Mouse (Mus musculus) heart, embryonic 16.5 days (tissue): ENCODE results near the gene Stk39. TPM values are rescaled to one million over a fixed set of nuclear protein-coding genes. Genes with fewer than 3 reads are reported as not detected.

Experiments
- ATAC-seq: fragments of 200-750 bp; cut with Nextera tagmentation; replicated peaks from 2 replicates; pipeline ENCODE4 v1.8.0; 2017; ENCODE audit warnings: moderate number of reproducible peaks; ENCODE audit not compliant: insufficient read depth, low FRiP score; ENCODE audit errors: extremely low read depth
- H3K27ac ChIP-seq: fragments of 300-500 bp; sonication (generic); 2 replicates; pipeline ENCODE4 v1.5.1; 2014; ENCODE audit warnings: mild to moderate bottlenecking, low read length, control low read depth, moderate library complexity
- H3K27me3 ChIP-seq: fragments of 300-500 bp; sonication (generic); 2 replicates; pipeline ENCODE4 v1.6.1; 2014; ENCODE audit warnings: low read length, mixed read lengths; ENCODE audit not compliant: control insufficient read depth, insufficient read depth
- H3K36me3 ChIP-seq: fragments of 300-500 bp; sonication (generic); 2 replicates; pipeline ENCODE4 v1.6.1; 2014; ENCODE audit not compliant: control insufficient read depth, insufficient read depth
- H3K4me1 ChIP-seq: fragments of 300-500 bp; sonication (generic); 2 replicates; pipeline ENCODE4 v1.6.1; 2014; ENCODE audit warnings: low read length, mixed read lengths; ENCODE audit not compliant: control insufficient read depth, insufficient read depth
- H3K4me2 ChIP-seq: fragments of 300-500 bp; sonication (generic); 2 replicates; pipeline ENCODE4 v1.6.1; 2014; ENCODE audit warnings: low read depth, mild to moderate bottlenecking, control low read depth, low read length
- H3K4me3 ChIP-seq: fragments of 300-500 bp; sonication (generic); 2 replicates; pipeline ENCODE4 v1.5.1; 2014; ENCODE audit warnings: mild to moderate bottlenecking, control low read depth, low read length
- H3K9ac ChIP-seq: fragments of 300-500 bp; sonication (generic); 2 replicates; pipeline ENCODE4 v1.6.1; 2014; ENCODE audit warnings: low read length, control low read depth
- H3K9me3 ChIP-seq: fragments of 300-500 bp; sonication (generic); replicated peaks from 2 replicates; pipeline ENCODE4 v1.6.1; 2016; ENCODE audit warnings: low read length; ENCODE audit not compliant: control insufficient read depth
- WGBS: fragments of 180-500 bp; shearing (Covaris S2); extraction: QIAGEN DNeasy Blood & Tissue Kit; methylation state at CpG from one replicate; pipeline ENCODE4 v1.1.7; 2014; 5-methylcytosine and 5-hydroxymethylcytosine counted together
- polyA plus RNA-seq: library from polyadenylated mRNA; unstranded; fragments of >200 nt; fragmentation: Nextera tagmentation; extraction: Ambion mirVana; gene quantifications from 2 replicates; pipeline ENCODE4 v1.2.1, GENCODE M21; 2015

The Stk39 gene
- polyA plus RNA-seq, 1 experiment from 2014 or later = 61.8 TPM

- Histone ChIP-seq H3K9ac (no peak overlapping the region), H3K9me3 (no peaks in the 10 kb centered on the region), H3K4me2 (peak overlapping the region; percentile 23; the same call in 1 of the 2 replicates), H3K4me1 (peaks cover 57% of the 10 kb centered on the region), H3K27me3 (no peaks in the 10 kb centered on the region), H3K27ac (peak overlapping the region; percentile 65), H3K36me3 (0 out of 2 replicates have a peak, but pooled peaks cover 2% of the 10 kb centered on the region), H3K4me3 (no peak overlapping the region)
- WGBS = 53% methylated on average over 7 of the region's 7 CpGs
- no peak for ATAC-seq
Measured at GRCm38 (mm10) chr2:68374202-68374601, 97.9 kb downstream of the Stk39 start.

- Histone ChIP-seq H3K4me3 (no peak overlapping the region), H3K4me2 (no peak overlapping the region), H3K4me1 (peaks cover 45% of the 10 kb centered on the region), H3K27ac (peak overlapping the region; percentile 41), H3K36me3 (0 out of 2 replicates have a peak, but pooled peaks cover 2% of the 10 kb centered on the region), H3K9me3 (no peaks in the 10 kb centered on the region), H3K27me3 (no peaks in the 10 kb centered on the region), H3K9ac (peak overlapping the region; percentile 2; the same call in 1 of the 2 replicates)
- ATAC-seq = no peak
- 37% methylated on average over 6 of the region's 6 CpGs for WGBS
Measured at GRCm38 (mm10) chr2:68371912-68372311, 100.2 kb downstream of the Stk39 start.

- Histone ChIP-seq H3K4me1 (peaks cover 47% of the 10 kb centered on the region), H3K4me2 (no peak overlapping the region)
- ATAC-seq = no peak
Measured at GRCm38 (mm10) chr2:68370326-68370725, 101.7 kb downstream of the Stk39 start.

GRCm38 (mm10) chr2:68369080-68369479 lies 103.0 kb downstream of the Stk39 start:
- no peak overlapping the region for H3K27ac ChIP-seq
- 88% methylated on average over 6 of the region's 6 CpGs for WGBS
- H3K4me3 ChIP-seq = no peak overlapping the region
- H3K4me2 ChIP-seq = no peak overlapping the region
- H3K4me1 ChIP-seq = peaks cover 44% of the 10 kb centered on the region
- no peak overlapping the region for H3K9ac ChIP-seq
- no peaks in the 10 kb centered on the region for H3K27me3 ChIP-seq
- no peaks in the 10 kb centered on the region for H3K9me3 ChIP-seq
- ATAC-seq = no peak
- H3K36me3 ChIP-seq = 0 out of 2 replicates have a peak, but pooled peaks cover 2% of the 10 kb centered on the region

More at GRCm38 (mm10) chr2:68370326-68370725, 101.7 kb downstream of the Stk39 start:
- Histone ChIP-seq H3K4me3 (no peak overlapping the region), H3K27ac (0 out of 2 replicates have a peak overlapping the region, but pooled peaks have one; percentile 4), H3K9ac (no peak overlapping the region), H3K9me3 (no peaks in the 10 kb centered on the region), H3K36me3 (0 out of 2 replicates have a peak, but pooled peaks cover 2% of the 10 kb centered on the region), H3K27me3 (no peaks in the 10 kb centered on the region)
- 78% methylated on average over 5 of the region's 5 CpGs for WGBS

- H3K4me1 ChIP-seq = peaks cover 40% of the 10 kb centered on the region
- ATAC-seq = no peak
- no peak overlapping the region for H3K4me2 ChIP-seq
- no peak overlapping the region for H3K4me3 ChIP-seq
- H3K27me3 ChIP-seq = no peaks in the 10 kb centered on the region
- no peak overlapping the region for H3K9ac ChIP-seq
- 55% methylated on average over 13 of the region's 13 CpGs for WGBS
- H3K9me3 ChIP-seq = no peaks in the 10 kb centered on the region
- H3K27ac ChIP-seq = peak overlapping the region; percentile 11; the same call in 1 of the 2 replicates
- H3K36me3 ChIP-seq = peaks cover 4% of the 10 kb centered on the region; the same call in 1 of the 2 replicates
Measured at GRCm38 (mm10) chr2:68367944-68368343, 104.1 kb downstream of the Stk39 start.

- Histone ChIP-seq H3K27ac (peak overlapping the region; percentile 63), H3K9me3 (no peaks in the 10 kb centered on the region), H3K4me2 (0 out of 2 replicates have a peak overlapping the region, but pooled peaks have one; percentile 59), H3K27me3 (no peaks in the 10 kb centered on the region), H3K36me3 (peaks cover 6% of the 10 kb centered on the region; the same call in 1 of the 2 replicates), H3K9ac (0 out of 2 replicates have a peak overlapping the region, but pooled peaks have one; percentile 25), H3K4me1 (peaks cover 38% of the 10 kb centered on the region), H3K4me3 (no peak overlapping the region)
- no peak for ATAC-seq
- WGBS = 41% methylated on average over 5 of the region's 5 CpGs
Measured at GRCm38 (mm10) chr2:68366897-68367193, 105.2 kb downstream of the Stk39 start.

GRCm38 (mm10) chr2:68366091-68366896 lies 105.8 kb downstream of the Stk39 start:
- 17% methylated on average over 18 of the region's 18 CpGs for WGBS
- peak overlapping the region; percentile 86 for H3K27ac ChIP-seq
- no peaks in the 10 kb centered on the region for H3K9me3 ChIP-seq
- peak overlapping the region; percentile 53 for H3K9ac ChIP-seq
- H3K36me3 ChIP-seq = peaks cover 6% of the 10 kb centered on the region; the same call in 1 of the 2 replicates
- peaks cover 42% of the 10 kb centered on the region for H3K4me1 ChIP-seq
- no peaks in the 10 kb centered on the region for H3K27me3 ChIP-seq
- peak overlapping the region; percentile 59 for H3K4me2 ChIP-seq
- peak overlapping the region; percentile 14 for H3K4me3 ChIP-seq
- no peak; the same call in 1 of the 2 replicates for ATAC-seq

GRCm38 (mm10) chr2:68365504-68365903 lies 106.6 kb downstream of the Stk39 start:
- WGBS = 61% methylated on average over 7 of the region's 7 CpGs
- H3K27me3 ChIP-seq = no peaks in the 10 kb centered on the region
- H3K4me3 ChIP-seq = no peak overlapping the region
- H3K9me3 ChIP-seq = no peaks in the 10 kb centered on the region
- no peak overlapping the region for H3K27ac ChIP-seq
- peak overlapping the region; percentile 59; the same call in 1 of the 2 replicates for H3K4me2 ChIP-seq
- H3K4me1 ChIP-seq = peaks cover 42% of the 10 kb centered on the region
- peaks cover 6% of the 10 kb centered on the region; the same call in 1 of the 2 replicates for H3K36me3 ChIP-seq
- peak overlapping the region; percentile 31; the same call in 1 of the 2 replicates for H3K9ac ChIP-seq
- no peak for ATAC-seq
